Mouse (Mus musculus) heart, postnatal 25 days (tissue): Measurements from ENCODE around the gene Gm11116. TPM values are rescaled to one million over a fixed set of nuclear protein-coding genes. Genes with fewer than 3 reads are reported as not detected.
"Not testable (repeated sequence)": the region's sequence is repeated elsewhere in the genome, so short reads cannot be mapped to it uniquely, and the experiment has no call there.

Experiments used
- DNase-seq: peaks from one replicate; pipeline ENCODE4 v3.0.0; 2022; ENCODE audit warnings: low spot score
- intact Hi-C: fragments of 180-260 bp; cut with DNase I; formaldehyde crosslinking; loops from one replicate; pipeline ENCODE4 v1.15.1; 2025
- total RNA-seq, 2 experiments: library from RNA; stranded (reverse); gene quantifications; 2 replicates each; pipeline ENCODE4 v1.2.3; 2021

Gm11116 gene
- total RNA-seq: not detected

DNA sequence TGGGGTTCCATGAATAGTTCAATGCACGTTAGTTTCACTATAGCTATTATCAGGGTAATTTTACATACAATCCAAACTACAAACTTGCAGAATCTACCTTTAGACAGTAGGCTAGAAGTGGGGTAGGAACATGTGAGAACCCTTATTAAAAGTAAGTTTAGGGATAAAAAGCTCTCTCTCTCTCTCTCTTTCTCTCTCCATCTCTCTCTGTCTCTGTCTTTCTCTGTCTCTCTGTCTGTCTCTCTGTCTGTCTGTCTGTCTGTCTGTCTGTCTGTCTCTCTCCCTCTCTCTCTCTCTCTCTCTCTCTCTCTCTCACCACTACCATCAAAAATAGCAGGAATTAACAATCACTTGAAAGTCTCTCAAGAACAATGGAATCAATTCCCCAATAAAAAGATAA is at the start of gene Gm11116:
Gene Gm11116 (minus strand): TSS at position 101 of the 400 bp plus-strand sequence.
- no peak for DNase-seq
- intact Hi-C loops: no loop called here

DNA sequence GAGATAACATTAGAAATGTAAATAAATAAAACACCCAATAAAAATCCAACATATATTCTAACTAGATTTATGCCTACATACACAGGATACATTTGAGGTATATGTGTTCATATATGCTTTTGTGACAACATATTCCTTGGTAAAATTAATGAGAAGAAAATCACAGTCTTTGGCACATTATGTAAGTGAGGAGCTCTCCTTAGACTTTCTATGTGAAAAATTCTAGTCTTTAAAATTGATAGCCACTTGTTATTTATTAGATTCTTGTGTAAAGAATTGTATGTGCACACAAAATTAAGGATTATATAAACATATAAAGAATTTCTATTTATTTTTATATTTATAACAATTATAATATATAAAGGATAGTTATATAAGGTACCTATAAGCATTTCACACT is 42.7 kb upstream of the Gm11116 start, which contains the start of gene Gm11115:
Gene Gm11115 (minus strand): TSS at position 101 of the 400 bp plus-strand sequence.
- DNase-seq: no peak
- intact Hi-C loops: no loop called here

DNA sequence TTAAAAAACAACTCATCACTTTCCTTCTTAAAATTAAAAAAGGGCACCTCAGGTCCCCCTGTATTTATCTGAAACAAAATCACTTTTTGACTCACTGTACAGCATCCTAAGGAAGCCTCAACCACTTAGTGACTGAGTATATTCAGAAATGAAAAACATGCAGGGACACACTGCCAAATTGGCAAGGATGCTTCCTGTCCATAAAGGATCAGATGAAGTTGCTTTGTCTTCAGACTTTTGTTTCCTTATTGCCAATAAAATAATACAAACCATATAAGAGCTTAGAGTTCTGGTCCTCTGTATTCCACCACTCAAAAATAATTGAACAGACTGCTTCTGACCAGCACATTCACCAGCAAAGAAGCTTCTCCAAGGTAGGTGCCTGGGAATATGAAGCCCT is 25.1 kb downstream of the Gm11116 start, which contains the start of gene Smr2:
Gene Smr2 (plus strand): TSS at position 301 of the 400 bp plus-strand sequence.
- intact Hi-C loops: not testable (repeated sequence)

More for the DNA sequence above, 25.1 kb downstream of the Gm11116 start, which contains the start of gene Smr2:
- DNase-seq: not testable (repeated sequence)

Other genes with a start within 250 kb of the Gm11116 start
- gene Odam, start 226.5 kb downstream of the Gm11116 start, total RNA-seq: not detected
- not detected for gene Csn3, start 186.0 kb downstream of the Gm11116 start, total RNA-seq
- gene 2310003L06Rik, start 142.1 kb downstream of the Gm11116 start, total RNA-seq: not detected
- gene Gm28434, start 142.0 kb downstream of the Gm11116 start, total RNA-seq: not detected
- gene Cabs1, start 132.1 kb downstream of the Gm11116 start, total RNA-seq: not detected
- gene Smr3a, start 109.0 kb downstream of the Gm11116 start, total RNA-seq: not detected
- not detected for gene Smr2, start 25.0 kb downstream of the Gm11116 start, total RNA-seq
- gene Gm11115, start 42.6 kb upstream of the Gm11116 start, total RNA-seq: not detected
- gene Gm7714, start 157.4 kb upstream of the Gm11116 start, total RNA-seq: not detected
- gene Prol1, start 205.8 kb upstream of the Gm11116 start, total RNA-seq: not detected